Mouse (Mus musculus) hematopoietic stem cell, adult 5-6 weeks (primary cell): ENCODE results near the gene Olfr1032. TPM values are rescaled to one million over a fixed set of nuclear protein-coding genes. Genes with fewer than 3 reads are reported as not detected.
A peak's percentile ranks its signal among the peaks of the same experiment; 100 is the strongest.
"Not testable (repeated sequence)": the region's sequence is repeated elsewhere in the genome, so short reads cannot be mapped to it uniquely, and the experiment has no call there.

ENCODE experiments used
- ATAC-seq, 2 experiments: fragments of 125-278 bp in 1 of 2; replicated peaks in 1 of 2; 2 replicates each; pipeline ENCODE4 v1.8.0; 2016 to 2017; ENCODE audit warnings: inconsistent platforms in 2 of 2, mild to moderate bottlenecking in 2 of 2, moderate number of reproducible peaks in 2 of 2, low read depth in 1 of 2, moderate TSS enrichment in 1 of 2; ENCODE audit not compliant: low FRiP score in 2 of 2, poor library complexity in 2 of 2, severe bottlenecking in 2 of 2, insufficient read depth in 1 of 2, low TSS enrichment in 1 of 2
- total RNA-seq: library from RNA; stranded (forward); fragments of 172-1452, 232-1000 nt; gene quantifications from 2 replicates; pipeline ENCODE4 v1.2.3, GENCODE M21; 2017

Gene Olfr1032
- total RNA-seq, result not detected in 2 replicates

DNA sequence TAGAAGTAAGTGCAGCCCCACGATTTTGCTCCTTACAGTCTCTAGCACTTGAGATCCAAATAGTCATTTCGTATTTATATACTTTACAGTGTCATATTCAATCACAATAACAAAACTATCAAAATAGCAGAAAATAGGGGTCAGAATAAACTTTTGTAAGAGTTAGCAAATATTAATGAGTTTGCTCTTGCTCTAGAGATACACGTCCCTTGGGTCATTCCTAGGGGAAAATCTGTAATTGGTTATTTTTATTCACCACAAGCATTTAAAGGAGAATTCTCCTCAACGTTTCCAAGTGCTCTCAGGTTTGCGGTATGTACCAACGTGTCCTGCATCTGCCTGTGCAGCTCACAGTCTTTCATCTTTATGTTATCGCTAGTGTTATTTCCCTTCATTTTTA is at the start of gene Olfr1032:
Olfr1032 (plus strand) TSS at position 301 of the 400 bp plus-strand sequence.
- no peak for ATAC-seq

DNA sequence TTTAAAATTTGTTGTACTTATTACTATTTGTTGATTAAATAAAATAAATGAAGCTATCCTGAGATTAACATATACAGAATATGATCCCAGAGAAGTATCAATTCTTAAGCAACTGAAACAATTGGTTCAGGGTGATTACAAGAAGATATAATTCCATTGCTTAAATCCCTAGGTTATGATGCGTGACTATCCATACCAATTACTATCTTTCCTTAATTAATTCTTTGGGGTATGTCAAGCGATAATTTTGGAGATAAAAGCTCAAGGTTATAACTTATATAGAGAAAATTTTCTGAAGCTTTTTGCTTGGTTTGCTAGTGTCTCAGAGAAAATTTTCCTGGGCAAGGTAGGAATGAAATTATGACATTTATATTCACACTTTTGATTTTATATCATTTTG is 31.7 kb upstream of the Olfr1032 start, which contains the start of gene Olfr1029:
Olfr1029 (plus strand) TSS at position 301 of the 400 bp plus-strand sequence.
- ATAC-seq, result no peak

DNA sequence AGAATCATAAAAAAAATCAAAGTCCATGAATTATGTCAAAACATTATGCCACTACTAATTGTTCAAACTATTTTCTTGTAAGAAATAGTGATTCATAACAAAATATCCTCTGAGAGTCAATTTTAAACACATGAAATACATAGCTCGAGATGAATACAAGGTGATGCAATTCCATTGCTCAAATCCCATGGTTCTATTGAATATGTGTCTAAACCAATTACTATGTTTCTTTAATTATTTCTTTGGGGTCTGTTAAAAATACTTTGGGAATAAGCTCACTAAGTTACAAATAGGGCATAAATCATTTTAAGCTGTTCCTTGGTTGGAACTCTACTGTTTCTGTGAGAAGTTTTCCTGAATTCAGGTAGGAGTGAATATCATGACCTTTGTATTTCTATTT is 26.4 kb upstream of the Olfr1032 start, which contains the start of gene Olfr1030:
Olfr1030 (plus strand) TSS at position 301 of the 400 bp plus-strand sequence.
- no peak for ATAC-seq

DNA sequence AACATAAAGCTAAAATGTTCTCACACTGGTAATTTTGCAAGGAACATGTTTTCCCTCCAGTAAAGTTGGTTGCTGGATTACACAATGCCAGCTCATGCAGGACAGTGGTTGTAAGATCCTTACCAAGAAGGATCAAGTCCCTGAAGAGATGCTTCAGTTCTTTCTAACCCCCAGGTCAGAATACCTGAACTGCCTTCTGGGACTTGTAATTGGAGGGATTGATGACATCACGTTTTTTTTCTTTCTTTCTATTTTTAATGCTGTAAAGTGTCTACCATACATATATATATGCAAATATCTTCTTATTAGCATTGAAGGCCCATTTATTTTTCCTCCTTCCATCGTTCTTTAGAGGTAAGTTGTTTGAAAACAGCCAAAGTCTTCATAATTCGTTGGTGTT is 15.3 kb upstream of the Olfr1032 start, which contains the start of gene Olfr1031:
Olfr1031 (plus strand) TSS at position 301 of the 400 bp plus-strand sequence.
- no peak for ATAC-seq

DNA sequence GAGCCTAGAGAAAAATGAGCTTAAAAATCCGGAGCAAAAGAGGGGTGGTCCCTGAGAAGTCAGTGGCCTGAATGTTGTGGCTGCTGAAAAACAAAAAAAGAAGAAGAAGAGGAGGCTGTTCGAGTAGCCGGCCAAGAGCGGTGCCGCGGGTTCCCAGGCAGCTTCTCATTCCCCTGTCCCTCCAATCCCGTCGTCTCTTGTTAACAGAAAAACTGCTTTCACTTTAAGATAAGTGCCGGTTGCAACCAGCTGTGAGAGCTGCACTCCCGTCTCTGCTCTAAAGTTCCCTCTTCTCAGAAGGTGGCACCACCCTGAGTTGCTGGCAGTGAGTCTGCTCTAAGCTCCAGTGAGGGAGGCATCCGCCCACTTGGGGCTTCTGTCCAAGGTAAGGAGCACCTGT is 15.1 kb downstream of the Olfr1032 start, which contains the start of gene Olfr1033:
Olfr1033 (plus strand) TSS at position 228 of the 400 bp plus-strand sequence.
- peak; percentile 42 to 75; a peak in 3 of 4 replicates for ATAC-seq

DNA sequence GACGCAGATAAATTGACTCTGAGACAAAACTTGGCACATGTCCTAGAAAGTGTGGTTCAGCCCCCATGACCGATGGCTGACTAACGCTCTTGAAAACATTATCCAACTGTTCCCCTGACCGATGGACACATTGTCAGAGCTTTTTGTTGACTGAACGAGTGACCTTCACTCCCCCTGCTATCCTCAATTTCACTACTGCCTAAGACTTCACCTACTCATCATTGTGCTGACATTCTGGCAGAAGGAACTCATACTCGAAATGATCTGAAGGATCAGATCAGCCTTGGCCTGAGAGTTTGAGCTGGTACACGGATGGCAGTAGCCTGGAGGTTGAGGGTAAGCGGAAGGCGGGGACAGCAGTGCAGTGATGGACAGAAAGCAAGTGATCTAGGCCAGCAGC is 16.2 kb downstream of the Olfr1032 start:
- ATAC-seq, result not testable (repeated sequence)

DNA sequence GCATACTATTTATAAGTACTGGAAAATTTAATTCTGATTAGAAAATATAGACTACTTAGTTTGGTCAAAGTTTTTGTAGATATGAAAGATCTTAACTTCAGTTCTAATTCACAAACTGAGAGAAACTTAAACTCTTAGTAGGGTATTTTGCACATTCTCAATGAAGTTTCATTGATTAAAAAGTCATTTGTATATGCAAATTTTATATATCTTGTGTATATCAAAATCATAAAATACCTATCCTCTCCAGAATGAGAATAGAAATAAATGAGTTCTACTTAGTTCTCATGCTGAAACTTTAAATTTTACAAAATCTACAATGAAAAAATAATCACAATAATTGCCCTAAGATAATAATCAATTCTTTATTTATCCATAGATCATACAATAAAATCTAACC is 40.2 kb downstream of the Olfr1032 start, which contains the start of gene Olfr1034:
Olfr1034 (plus strand) TSS at position 301 of the 400 bp plus-strand sequence.
- ATAC-seq, result no peak

DNA sequence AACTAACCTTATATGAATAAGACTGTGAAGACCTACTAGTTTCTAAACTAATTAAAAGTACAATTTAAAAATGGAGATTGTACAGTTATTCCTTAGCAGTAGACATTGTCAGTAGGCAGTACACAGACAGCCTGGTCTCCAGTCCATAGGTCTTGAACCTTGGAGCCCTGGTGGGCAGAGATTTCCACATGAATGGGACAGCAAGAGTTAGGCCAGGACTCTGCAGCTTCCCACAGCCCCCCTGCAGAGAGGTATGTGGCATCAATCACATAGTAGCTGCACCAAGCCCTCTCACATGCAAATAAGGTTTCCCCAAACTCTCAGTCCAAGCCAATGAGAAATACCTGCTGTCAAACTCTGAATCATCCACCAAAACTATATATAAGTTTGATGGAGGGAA is 45.4 kb downstream of the Olfr1032 start:
- not testable (repeated sequence) for ATAC-seq

Other genes starting within 250 kb of the Olfr1032 start
- not detected in 2 replicates for gene Olfr1012, start 242.8 kb upstream of the Olfr1032 start, total RNA-seq
- not detected in 2 replicates for gene Olfr1013, start 238.4 kb upstream of the Olfr1032 start, total RNA-seq
- not detected in 2 replicates for gene Olfr1014, start 232.8 kb upstream of the Olfr1032 start, total RNA-seq
- gene Olfr1015, start 223.5 kb upstream of the Olfr1032 start, total RNA-seq, result not detected in 2 replicates
- gene Olfr1016, start 203.0 kb upstream of the Olfr1032 start, total RNA-seq, result not detected in 2 replicates
- gene Olfr1018, start 187.1 kb upstream of the Olfr1032 start, total RNA-seq, result not detected in 2 replicates
- not detected in 2 replicates for gene Olfr1019, start 160.1 kb upstream of the Olfr1032 start, total RNA-seq
- not detected in 2 replicates for gene Olfr1020, start 158.5 kb upstream of the Olfr1032 start, total RNA-seq
- not detected in 2 replicates for gene Olfr1022, start 136.9 kb upstream of the Olfr1032 start, total RNA-seq
- not detected in 2 replicates for gene Olfr1023, start 119.9 kb upstream of the Olfr1032 start, total RNA-seq
- gene Olfr1024, start 100.5 kb upstream of the Olfr1032 start, total RNA-seq, result not detected in 2 replicates
- not detected in 2 replicates for gene Olfr1025-ps1, start 90.3 kb upstream of the Olfr1032 start, total RNA-seq
- gene Olfr1026, start 84.0 kb upstream of the Olfr1032 start, total RNA-seq, result not detected in 2 replicates
- not detected in 2 replicates for gene Olfr1028, start 55.1 kb upstream of the Olfr1032 start, total RNA-seq
- gene Olfr1029, start 31.6 kb upstream of the Olfr1032 start, total RNA-seq, result not detected in 2 replicates
- gene Olfr1030, start 26.3 kb upstream of the Olfr1032 start, total RNA-seq, result not detected in 2 replicates
- not detected in 2 replicates for gene Olfr1031, start 15.2 kb upstream of the Olfr1032 start, total RNA-seq
- gene Olfr1033, start 15.1 kb downstream of the Olfr1032 start, total RNA-seq, result not detected in 2 replicates
- gene Olfr1034, start 40.3 kb downstream of the Olfr1032 start, total RNA-seq, result 0.06 TPM in 1 of 2 replicates, not detected in the other
- gene Olfr1036, start 68.5 kb downstream of the Olfr1032 start, total RNA-seq, result not detected in 2 replicates
- not detected in 2 replicates for gene Olfr1037, start 81.8 kb downstream of the Olfr1032 start, total RNA-seq
- gene Olfr1039, start 130.4 kb downstream of the Olfr1032 start, total RNA-seq, result not detected in 2 replicates
- not detected in 2 replicates for gene Olfr1040, start 141.2 kb downstream of the Olfr1032 start, total RNA-seq
- not detected in 2 replicates for gene Olfr1042, start 156.3 kb downstream of the Olfr1032 start, total RNA-seq
- gene Olfr1043, start 162.0 kb downstream of the Olfr1032 start, total RNA-seq, result not detected in 2 replicates
- gene Olfr1044, start 172.3 kb downstream of the Olfr1032 start, total RNA-seq, result not detected in 2 replicates
- not detected in 2 replicates for gene Olfr52, start 180.1 kb downstream of the Olfr1032 start, total RNA-seq
- not detected in 2 replicates for gene Olfr1045, start 197.5 kb downstream of the Olfr1032 start, total RNA-seq
- gene Olfr1046, start 213.8 kb downstream of the Olfr1032 start, total RNA-seq, result not detected in 2 replicates
- not detected in 2 replicates for gene Olfr1047, start 225.9 kb downstream of the Olfr1032 start, total RNA-seq
- not detected in 2 replicates for gene Olfr1048, start 234.7 kb downstream of the Olfr1032 start, total RNA-seq